Mouse (Mus musculus): Measurements from ENCODE around the gene Phpt1. TPM values are rescaled to one million over a fixed set of nuclear protein-coding genes. Genes with fewer than 3 reads are reported as not detected.
A peak's percentile ranks its signal among the peaks of the same experiment; 100 is the strongest.

Phpt1 gene
- polyA plus RNA-seq, 1 experiment from 2014 or later, result 175 TPM

- WGBS, result 26% methylated on average over 6 of the region's 6 CpGs
- Histone ChIP-seq H3K4me2 (peak overlapping the region; percentile 76), H3K36me3 (peaks cover 21% of the 10 kb centered on the region), H3K4me1 (replicated peaks) (peaks cover 60% of the 10 kb centered on the region), H3K9ac (no peak overlapping the region), H3K9me3 (replicated peaks) (no peaks in the 10 kb centered on the region), H3K4me3 (no peak overlapping the region), H3K27ac (no peak overlapping the region), H3K27me3 (peaks cover 45% of the 10 kb centered on the region)
- ATAC-seq (replicated peaks; ENCODE audit: insufficient number of reproducible peaks, insufficient read depth, low FRiP score, low read depth), result no peak
Measured at GRCm38 (mm10) chr2:25581901-25582301, 6.9 kb upstream of the Phpt1 start.

GRCm38 (mm10) chr2:25581294-25581864 is 6.4 kb upstream of the Phpt1 start, which contains the start of gene Ajm1:
Ajm1 (minus strand) TSS chr2:25581757.
- ATAC-seq (replicated peaks; ENCODE audit: insufficient number of reproducible peaks, insufficient read depth, low FRiP score, low read depth), result peak; percentile 70
- Histone ChIP-seq H3K9ac (0 out of 2 replicates have a peak within 1 kb of the TSS, but pooled peaks have one; percentile 34), H3K27me3 (peaks cover 50% of the 10 kb centered on the region), H3K27ac (no peak within 1 kb of the TSS), H3K4me3 (peak within 1 kb of the TSS; percentile 46), H3K4me1 (replicated peaks) (peaks cover 56% of the 10 kb centered on the region), H3K9me3 (replicated peaks) (no peaks in the 10 kb centered on the region), H3K4me2 (peak within 1 kb of the TSS; percentile 76), H3K36me3 (peaks cover 17% of the 10 kb centered on the region)
- 5% methylated on average over 19 of the region's 19 CpGs for WGBS

- Histone ChIP-seq H3K27ac (no peak overlapping the region), H3K36me3 (peaks cover 17% of the 10 kb centered on the region), H3K9me3 (replicated peaks) (no peaks in the 10 kb centered on the region), H3K27me3 (peaks cover 55% of the 10 kb centered on the region), H3K9ac (no peak overlapping the region), H3K4me3 (no peak overlapping the region), H3K4me2 (no peak overlapping the region; the same call in 1 of the 2 replicates), H3K4me1 (replicated peaks) (peaks cover 62% of the 10 kb centered on the region)
- ATAC-seq (replicated peaks; ENCODE audit: insufficient number of reproducible peaks, insufficient read depth, low FRiP score, low read depth), result no peak
- WGBS, result 40% methylated on average over 6 of the region's 6 CpGs
Measured at GRCm38 (mm10) chr2:25580621-25581101, 5.6 kb upstream of the Phpt1 start.

GRCm38 (mm10) chr2:25579737-25580460 is 4.9 kb upstream of the Phpt1 start:
- Histone ChIP-seq H3K36me3 (peaks cover 13% of the 10 kb centered on the region), H3K27me3 (peaks cover 55% of the 10 kb centered on the region), H3K9me3 (replicated peaks) (no peaks in the 10 kb centered on the region), H3K4me3 (peak overlapping the region; percentile 31), H3K27ac (no peak overlapping the region), H3K9ac (no peak overlapping the region), H3K4me2 (peak overlapping the region; percentile 51), H3K4me1 (replicated peaks) (peaks cover 66% of the 10 kb centered on the region)
- ATAC-seq (replicated peaks; ENCODE audit: insufficient number of reproducible peaks, insufficient read depth, low FRiP score, low read depth), result no peak
- 6% methylated on average over 27 of the region's 27 CpGs for WGBS

- H3K4me2 ChIP-seq, result peak overlapping the region; percentile 52
- H3K27ac ChIP-seq, result no peak overlapping the region
- peaks cover 5% of the 10 kb centered on the region for H3K36me3 ChIP-seq
- no peaks in the 10 kb centered on the region for H3K9me3 ChIP-seq (replicated peaks)
- no peak for ATAC-seq (replicated peaks; ENCODE audit: insufficient number of reproducible peaks, insufficient read depth, low FRiP score, low read depth)
- no peak overlapping the region for H3K9ac ChIP-seq
- 4% methylated on average over 77 of the region's 77 CpGs for WGBS
- peaks cover 55% of the 10 kb centered on the region for H3K27me3 ChIP-seq
- peaks cover 68% of the 10 kb centered on the region for H3K4me1 ChIP-seq (replicated peaks)
- H3K4me3 ChIP-seq, result peak overlapping the region; percentile 31
Measured at GRCm38 (mm10) chr2:25578796-25579736, 4.0 kb upstream of the Phpt1 start.

- Histone ChIP-seq H3K4me2 (peak overlapping the region; percentile 52), H3K4me1 (replicated peaks) (peaks cover 76% of the 10 kb centered on the region), H3K4me3 (peak overlapping the region; percentile 35), H3K27ac (no peak overlapping the region), H3K9me3 (replicated peaks) (no peaks in the 10 kb centered on the region), H3K36me3 (no peaks in the 10 kb centered on the region), H3K9ac (peak overlapping the region; percentile 26), H3K27me3 (peaks cover 55% of the 10 kb centered on the region)
- no peak for ATAC-seq (replicated peaks; ENCODE audit: insufficient number of reproducible peaks, insufficient read depth, low FRiP score, low read depth)
- 5% methylated on average over 75 of the region's 75 CpGs for WGBS
Measured at GRCm38 (mm10) chr2:25577951-25578795, 3.1 kb upstream of the Phpt1 start.

GRCm38 (mm10) chr2:25576965-25577891 is 2.2 kb upstream of the Phpt1 start:
- Histone ChIP-seq H3K4me3 (peak overlapping the region; percentile 35), H3K4me1 (replicated peaks) (peaks cover 79% of the 10 kb centered on the region), H3K9me3 (replicated peaks) (no peaks in the 10 kb centered on the region), H3K4me2 (peak overlapping the region; percentile 52), H3K27ac (no peak overlapping the region), H3K36me3 (no peaks in the 10 kb centered on the region), H3K9ac (0 out of 2 replicates have a peak overlapping the region, but pooled peaks have one; percentile 26), H3K27me3 (peaks cover 55% of the 10 kb centered on the region)
- WGBS, result 16% methylated on average over 92 of the region's 92 CpGs
- ATAC-seq (replicated peaks; ENCODE audit: insufficient number of reproducible peaks, insufficient read depth, low FRiP score, low read depth), result no peak

- Histone ChIP-seq H3K4me1 (replicated peaks) (peaks cover 71% of the 10 kb centered on the region), H3K9ac (no peak overlapping the region), H3K9me3 (replicated peaks) (no peaks in the 10 kb centered on the region), H3K36me3 (no peaks in the 10 kb centered on the region), H3K4me3 (no peak overlapping the region), H3K4me2 (peak overlapping the region; percentile 90), H3K27ac (no peak overlapping the region), H3K27me3 (peaks cover 53% of the 10 kb centered on the region)
- no peak for ATAC-seq (replicated peaks; ENCODE audit: insufficient number of reproducible peaks, insufficient read depth, low FRiP score, low read depth)
- WGBS, result 77% methylated on average over 16 of the region's 16 CpGs
Measured at GRCm38 (mm10) chr2:25576028-25576850, 1.2 kb upstream of the Phpt1 start.

GRCm38 (mm10) chr2:25575432-25576027 is 506 bp upstream of the Phpt1 start:
- peaks cover 65% of the 10 kb centered on the region for H3K4me1 ChIP-seq (replicated peaks)
- ATAC-seq (replicated peaks; ENCODE audit: insufficient number of reproducible peaks, insufficient read depth, low FRiP score, low read depth), result peak; percentile 15; the same call in 1 of the 2 replicates

More at GRCm38 (mm10) chr2:25575432-25576027, 506 bp upstream of the Phpt1 start:
- H3K36me3 ChIP-seq, result no peaks in the 10 kb centered on the region
- no peaks in the 10 kb centered on the region for H3K9me3 ChIP-seq (replicated peaks)
- H3K27me3 ChIP-seq, result peaks cover 46% of the 10 kb centered on the region
- peak overlapping the region; percentile 72 for H3K9ac ChIP-seq
- WGBS, result 6% methylated on average over 21 of the region's 21 CpGs
- peak overlapping the region; percentile 90 for H3K27ac ChIP-seq
- H3K4me2 ChIP-seq, result peak overlapping the region; percentile 90
- peak overlapping the region; percentile 75 for H3K4me3 ChIP-seq
